Mouse (Mus musculus) kidney, adult 2 months (tissue): Measurements from ENCODE around the gene Retnla. TPM values are rescaled to one million over a fixed set of nuclear protein-coding genes. Genes with fewer than 3 reads are reported as not detected.

Source experiments
- DNase-seq: peaks from one replicate; pipeline ENCODE4 v3.0.0; 2021
- H3K27ac ChIP-seq: fragments of 200-500 bp; 2 replicates; pipeline ENCODE4 v1.5.1; 2012; ENCODE audit warnings: low read depth, low read length, control low read depth, inconsistent platforms; ENCODE audit not compliant: insufficient read depth
- H3K27me3 ChIP-seq: fragments of 200-500 bp; replicated peaks from 2 replicates; pipeline ENCODE4 v1.6.1; 2012; ENCODE audit warnings: mild to moderate bottlenecking, moderate library complexity, low read length, inconsistent platforms; ENCODE audit not compliant: control insufficient read depth, insufficient read depth
- H3K36me3 ChIP-seq: fragments of 200-500 bp; 2 replicates; pipeline ENCODE4 v1.6.1; 2012; ENCODE audit warnings: mild to moderate bottlenecking, moderate library complexity, low read length, inconsistent platforms; ENCODE audit not compliant: control insufficient read depth, insufficient read depth
- H3K4me1 ChIP-seq: fragments of 200-500 bp; 2 replicates; pipeline ENCODE4 v1.6.1; 2011; ENCODE audit warnings: low read length; ENCODE audit not compliant: control insufficient read depth, insufficient read depth
- H3K4me3 ChIP-seq: fragments of 200-500 bp; 2 replicates; pipeline ENCODE4 v1.5.1; 2011; ENCODE audit warnings: mild to moderate bottlenecking, low read depth, low read length, control low read depth; ENCODE audit not compliant: insufficient read depth
- CTCF ChIP-seq: fragments of 200-500 bp; conservative IDR thresholded peaks from 2 replicates; pipeline ENCODE4 v1.5.1; 2011; ENCODE audit warnings: low read depth, mild to moderate bottlenecking, control low read depth, low read length, moderate library complexity, mixed read lengths; ENCODE audit not compliant: insufficient read depth, insufficient read length
- POLR2A ChIP-seq: fragments of 200-500 bp; IDR thresholded peaks from one replicate; pipeline ENCODE4 v1.6.1; 2011; ENCODE audit warnings: low read depth, low read length, control low read depth
- WGBS: fragments of 180-500 bp; shearing (Covaris S2); methylation state at CpG from one replicate; pipeline ENCODE4 v1.1.7; 2018; 5-methylcytosine and 5-hydroxymethylcytosine counted together
- polyA plus RNA-seq: library from polyadenylated mRNA; depleted of rRNA; stranded (reverse); fragments of >200 nt; gene quantifications from 2 replicates; pipeline ENCODE4 v1.2.3, GENCODE M21; 2012; rRNA removed

The Retnla gene
- polyA plus RNA-seq = 33.9 and 44.0 TPM in 2 replicates

DNA sequence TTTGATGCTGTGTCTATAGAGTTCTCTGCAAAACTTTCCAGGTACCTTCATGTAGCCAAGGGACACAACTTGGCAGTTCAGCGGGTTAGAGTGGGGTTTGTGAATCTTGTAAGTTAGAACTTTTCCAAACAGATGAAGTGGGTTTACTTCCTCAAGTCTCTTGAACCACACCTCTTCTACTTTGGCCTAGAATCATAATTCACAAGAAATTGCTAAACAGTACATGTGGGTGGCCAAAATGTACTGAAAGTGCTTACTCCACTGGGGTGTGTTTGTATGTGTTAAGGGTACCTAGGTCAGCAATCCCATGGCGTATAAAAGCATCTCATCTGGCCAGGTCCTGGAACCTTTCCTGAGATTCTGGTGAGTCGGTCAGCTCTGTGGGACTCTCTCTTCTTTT lies at the start of gene Retnla:
Gene Retnla (plus strand): TSS at position 286 of the 400 bp plus-strand sequence.
- 79% methylated on average over 3 of the region's 3 CpGs for WGBS
- Histone ChIP-seq H3K4me3 (no peak within 1 kb of the TSS), H3K36me3 (no peaks in the 10 kb centered on the region), H3K27me3 (no peaks in the 10 kb centered on the region), H3K27ac (no peak within 1 kb of the TSS), H3K4me1 (no peaks in the 10 kb centered on the region)
- TF ChIP-seq CTCF = no peak
- TF ChIP-seq POLR2A = no peak
- no peak for DNase-seq

DNA sequence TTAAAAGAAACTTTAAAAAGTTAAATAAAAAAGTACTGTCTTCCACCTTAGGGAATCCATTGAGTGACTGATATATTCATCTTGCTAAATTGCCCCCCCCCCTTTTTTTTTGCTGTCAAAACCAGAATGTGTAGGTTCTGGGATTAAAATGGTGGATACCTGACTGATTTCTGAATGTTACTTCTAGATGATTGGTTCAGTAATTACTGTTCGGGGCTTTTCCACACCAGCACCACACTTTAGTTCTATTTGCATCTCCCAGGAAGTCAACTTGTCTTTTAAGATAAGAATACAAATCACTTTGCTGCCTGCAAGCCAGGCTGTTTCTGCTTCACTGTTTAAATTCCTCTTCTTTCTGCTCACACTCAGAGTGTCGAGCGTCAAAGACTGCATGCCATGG lies 44.1 kb upstream of the Retnla start:
- no peak for TF ChIP-seq POLR2A
- no peak for TF ChIP-seq CTCF
- H3K27ac ChIP-seq = no peak overlapping the region

DNA sequence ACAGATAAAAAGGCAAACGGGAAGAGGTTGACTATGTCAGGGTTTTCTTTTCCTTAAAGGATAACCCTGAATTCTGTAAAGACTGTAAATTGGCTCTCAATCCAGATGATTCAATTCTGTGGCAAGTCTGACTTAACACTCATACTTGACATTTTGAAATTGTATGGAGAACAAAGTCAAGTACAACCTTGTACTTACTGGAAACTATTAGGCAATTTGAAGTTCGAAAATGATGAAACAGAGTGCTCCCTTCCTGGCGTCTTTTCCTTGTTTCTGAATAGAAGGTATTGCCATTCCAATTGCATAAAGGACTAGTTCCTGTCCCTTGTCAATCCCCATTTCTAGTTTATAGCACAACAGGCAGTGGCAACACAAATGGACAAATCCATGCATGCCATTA lies 42.9 kb upstream of the Retnla start:
- no peaks in the 10 kb centered on the region for H3K36me3 ChIP-seq
- 79% methylated on average over 3 of the region's 3 CpGs for WGBS
- no peak overlapping the region for H3K4me3 ChIP-seq
- no peak overlapping the region for H3K27ac ChIP-seq
- TF ChIP-seq POLR2A = no peak
- TF ChIP-seq CTCF = no peak
- no peak for DNase-seq
- no peaks in the 10 kb centered on the region for H3K4me1 ChIP-seq
- H3K27me3 ChIP-seq = no peaks in the 10 kb centered on the region

More for the DNA sequence above, 44.1 kb upstream of the Retnla start:
- Histone ChIP-seq H3K36me3 (no peaks in the 10 kb centered on the region), H3K4me3 (no peak overlapping the region), H3K27me3 (no peaks in the 10 kb centered on the region), H3K4me1 (no peaks in the 10 kb centered on the region)
- DNase-seq = no peak
- WGBS = 67% methylated on average over 3 of the region's 3 CpGs

DNA sequence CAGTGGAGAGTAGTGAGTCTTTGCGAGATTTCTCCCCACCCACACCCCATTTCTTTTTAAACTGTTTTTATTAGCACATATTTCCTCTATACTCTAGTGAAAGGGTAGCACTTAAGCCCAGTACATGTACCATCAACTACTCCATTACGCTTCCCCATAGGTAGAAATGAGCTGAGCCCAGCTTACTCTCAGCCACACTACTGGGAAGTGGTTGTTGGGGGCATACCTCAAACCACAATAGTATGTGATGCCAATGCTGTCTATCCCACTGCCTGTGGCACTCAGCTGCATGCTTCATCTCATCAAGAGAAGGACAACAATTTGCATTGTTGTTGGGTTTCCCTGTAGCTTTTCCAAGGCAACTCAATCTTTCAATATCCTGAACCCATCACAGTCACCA lies 41.4 kb upstream of the Retnla start:
- Histone ChIP-seq H3K4me3 (no peak overlapping the region), H3K4me1 (no peaks in the 10 kb centered on the region), H3K27me3 (no peaks in the 10 kb centered on the region), H3K27ac (no peak overlapping the region), H3K36me3 (no peaks in the 10 kb centered on the region)
- TF ChIP-seq CTCF (no peak), POLR2A (no peak)
- WGBS = 87% methylated on average over 2 of the region's 2 CpGs
- no peak for DNase-seq

DNA sequence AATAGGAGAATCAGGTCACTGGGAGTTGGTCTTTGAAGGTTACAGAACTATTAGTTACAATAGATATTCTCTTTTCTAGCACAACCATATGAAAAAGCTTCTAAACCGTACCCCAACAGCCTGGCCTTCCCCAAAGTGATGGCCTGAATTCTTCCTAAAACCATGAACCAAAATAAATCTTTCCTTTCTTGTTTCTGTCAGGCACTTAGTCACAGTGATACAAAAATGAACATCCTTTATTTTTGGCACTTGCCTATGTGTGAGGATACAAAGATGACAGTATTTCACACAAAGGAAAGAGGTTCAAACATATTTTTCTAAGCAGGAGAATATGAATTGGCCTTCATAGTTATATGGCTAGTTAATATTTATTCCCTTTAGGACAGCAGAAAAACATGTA lies 36.9 kb upstream of the Retnla start:
- no peak for DNase-seq
- Histone ChIP-seq H3K27me3 (no peaks in the 10 kb centered on the region), H3K27ac (no peak overlapping the region), H3K36me3 (no peaks in the 10 kb centered on the region), H3K4me1 (no peaks in the 10 kb centered on the region), H3K4me3 (no peak overlapping the region)
- 70% methylated on average over 1 of the region's 1 CpGs for WGBS
- TF ChIP-seq POLR2A (no peak), CTCF (no peak)

DNA sequence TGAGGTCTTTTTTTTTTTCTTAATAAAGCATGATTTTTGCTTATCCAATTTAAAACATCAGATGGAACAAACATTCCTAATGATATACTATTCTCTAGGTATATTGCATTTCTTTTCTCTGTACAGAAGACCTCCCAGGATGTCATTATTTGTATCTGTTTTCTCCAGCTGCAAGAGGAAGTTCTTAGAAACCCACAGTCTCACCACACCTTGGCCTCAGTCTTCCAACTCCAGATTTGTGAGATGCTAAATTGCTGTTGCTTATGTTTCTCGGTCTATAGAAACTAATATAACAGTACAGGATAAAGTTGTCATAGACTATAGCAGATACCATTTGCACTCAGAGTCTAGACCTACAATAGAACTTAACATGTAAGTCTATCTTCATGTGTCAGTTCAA lies 35.8 kb upstream of the Retnla start:
- Histone ChIP-seq H3K4me3 (no peak overlapping the region), H3K27ac (no peak overlapping the region), H3K36me3 (no peaks in the 10 kb centered on the region), H3K27me3 (no peaks in the 10 kb centered on the region), H3K4me1 (no peaks in the 10 kb centered on the region)
- WGBS = 87% methylated on average over 1 of the region's 1 CpGs
- TF ChIP-seq POLR2A (no peak), CTCF (no peak)
- no peak for DNase-seq

DNA sequence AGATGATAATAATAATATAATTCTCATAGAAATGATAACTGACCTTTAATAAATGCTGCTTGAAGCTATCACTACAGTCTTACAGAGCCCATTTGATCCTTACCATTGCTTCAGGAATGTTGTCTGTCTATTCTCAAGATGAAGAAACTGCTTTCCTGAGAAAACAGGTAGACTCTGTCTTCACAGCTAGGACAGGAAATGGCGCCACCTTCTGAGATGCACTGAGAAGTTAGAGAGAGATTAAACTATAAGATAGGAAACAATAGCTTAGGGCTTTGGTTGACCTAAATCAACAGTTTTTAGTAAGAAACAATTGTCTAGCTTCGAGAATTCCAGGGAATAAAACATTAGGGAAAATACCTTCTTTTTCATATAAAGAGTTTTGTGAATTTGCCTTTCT lies 33.0 kb upstream of the Retnla start:
- 54% methylated on average over 2 of the region's 2 CpGs for WGBS
- no peak for TF ChIP-seq CTCF
- TF ChIP-seq POLR2A = no peak
- Histone ChIP-seq H3K4me3 (no peak overlapping the region), H3K4me1 (no peaks in the 10 kb centered on the region), H3K27me3 (no peaks in the 10 kb centered on the region), H3K27ac (no peak overlapping the region), H3K36me3 (no peaks in the 10 kb centered on the region)
- DNase-seq = no peak

DNA sequence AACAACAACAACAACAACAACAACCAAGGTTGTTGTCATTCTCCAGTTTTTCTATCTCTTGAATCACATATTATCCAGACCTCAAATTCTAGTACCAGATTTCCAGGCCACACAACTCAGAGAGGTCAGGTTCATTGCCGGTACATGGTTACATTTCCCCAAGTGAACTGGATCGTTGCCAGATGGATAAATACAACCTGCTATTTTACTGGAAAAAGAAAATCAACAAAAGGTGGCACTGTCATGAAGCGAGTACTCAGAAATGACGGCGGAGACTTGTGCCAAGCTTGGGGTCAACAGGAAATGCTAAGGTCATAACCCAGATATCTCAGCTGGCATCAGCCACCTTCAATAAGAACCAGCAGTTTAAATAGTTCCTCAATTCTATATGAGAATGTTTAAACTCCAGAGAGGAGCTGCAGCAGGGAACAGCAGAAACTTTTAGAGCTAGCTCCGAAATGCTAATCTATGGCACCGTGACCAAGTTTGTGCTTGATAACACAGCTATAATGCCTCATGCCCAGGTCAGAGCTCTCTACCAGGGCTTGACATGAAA lies 30.4 kb upstream of the Retnla start:
- H3K27me3 ChIP-seq = no peaks in the 10 kb centered on the region
- H3K4me3 ChIP-seq = no peak overlapping the region
- 61% methylated on average over 7 of the region's 7 CpGs for WGBS
- H3K4me1 ChIP-seq = no peaks in the 10 kb centered on the region
- TF ChIP-seq POLR2A (no peak), CTCF (no peak)
- peak; percentile 2 for DNase-seq
- H3K36me3 ChIP-seq = no peaks in the 10 kb centered on the region
- H3K27ac ChIP-seq = no peak overlapping the region
